Mouse (Mus musculus): ENCODE data around the gene Cog2. TPM values are rescaled to one million over a fixed set of nuclear protein-coding genes. Genes with fewer than 3 reads are reported as not detected.

Gene Cog2
- polyA plus RNA-seq, 1 experiment from 2014 or later: 24.6 TPM

DNA sequence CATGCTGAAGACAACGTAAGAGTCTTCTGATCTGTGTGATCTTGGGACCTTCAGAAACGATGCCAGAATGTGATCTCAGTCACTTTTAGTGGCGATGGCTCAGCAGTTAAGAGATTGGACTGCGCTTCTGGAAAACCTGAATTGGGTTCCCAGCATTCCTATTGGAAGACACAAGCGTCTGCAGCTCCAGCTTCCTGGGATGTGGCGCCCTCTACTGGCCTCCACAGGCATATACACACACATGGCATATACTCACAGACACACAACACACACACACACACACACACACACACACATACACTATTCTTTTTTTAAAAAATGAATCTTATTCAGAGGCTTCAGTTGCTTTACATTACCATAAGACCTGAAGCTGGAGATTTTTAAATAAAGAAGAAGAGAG is 30.8 kb upstream of the Cog2 start:
- H3K4me3 ChIP-seq (ENCODE audit: low read depth, low read length): no peak overlapping the region
- no peak for ATAC-seq (replicated peaks; ENCODE audit: insufficient number of reproducible peaks, low FRiP score, low TSS enrichment)
- WGBS (ENCODE audit: insufficient replicate concordance): 76% methylated on average over 6 of the region's 6 CpGs
- H3K4me1 ChIP-seq (ENCODE audit: control insufficient read depth, insufficient read depth, low read length): no peaks in the 10 kb centered on the region
- H3K4me2 ChIP-seq: no peak overlapping the region
- no peak overlapping the region for H3K27ac ChIP-seq (ENCODE audit: low read depth, low read length)
- H3K9ac ChIP-seq (ENCODE audit: low read depth, low read length): no peak overlapping the region
- no peaks in the 10 kb centered on the region for H3K27me3 ChIP-seq (ENCODE audit: control insufficient read depth, insufficient read depth, low read length)
- no peaks in the 10 kb centered on the region for H3K9me3 ChIP-seq (replicated peaks; ENCODE audit: control insufficient read depth, low read length)
- no peaks in the 10 kb centered on the region for H3K36me3 ChIP-seq (ENCODE audit: control insufficient read depth, insufficient read depth, low read length)

- Histone ChIP-seq H3K9me3 (replicated peaks; ENCODE audit: control insufficient read depth, low read length) (no peaks in the 10 kb centered on the region), H3K4me2 (no peak overlapping the region), H3K36me3 (ENCODE audit: control insufficient read depth, insufficient read depth, low read length) (no peaks in the 10 kb centered on the region), H3K27me3 (ENCODE audit: control insufficient read depth, insufficient read depth, low read length) (no peaks in the 10 kb centered on the region), H3K27ac (ENCODE audit: low read depth, low read length) (no peak overlapping the region), H3K9ac (ENCODE audit: low read depth, low read length) (no peak overlapping the region), H3K4me3 (ENCODE audit: low read depth, low read length) (no peak overlapping the region), H3K4me1 (ENCODE audit: control insufficient read depth, insufficient read depth, low read length) (no peaks in the 10 kb centered on the region)
- 65% methylated on average over 3 of the region's 3 CpGs for WGBS (ENCODE audit: insufficient replicate concordance)
- ATAC-seq (replicated peaks; ENCODE audit: insufficient number of reproducible peaks, low FRiP score, low TSS enrichment): no peak
Observed at GRCm38 (mm10) chr8:124494397-124494796, 26.2 kb upstream of the Cog2 start.

- Histone ChIP-seq H3K4me1 (ENCODE audit: control insufficient read depth, insufficient read depth, low read length) (no peaks in the 10 kb centered on the region), H3K4me2 (no peak overlapping the region), H3K27me3 (ENCODE audit: control insufficient read depth, insufficient read depth, low read length) (no peaks in the 10 kb centered on the region), H3K36me3 (ENCODE audit: control insufficient read depth, insufficient read depth, low read length) (no peaks in the 10 kb centered on the region), H3K9ac (ENCODE audit: low read depth, low read length) (no peak overlapping the region), H3K9me3 (replicated peaks; ENCODE audit: control insufficient read depth, low read length) (no peaks in the 10 kb centered on the region), H3K27ac (ENCODE audit: low read depth, low read length) (no peak overlapping the region), H3K4me3 (ENCODE audit: low read depth, low read length) (no peak overlapping the region)
- WGBS (ENCODE audit: insufficient replicate concordance): 78% methylated on average over 15 of the region's 15 CpGs
- no peak for ATAC-seq (replicated peaks; ENCODE audit: insufficient number of reproducible peaks, low FRiP score, low TSS enrichment)
Observed at GRCm38 (mm10) chr8:124494955-124495354, 25.6 kb upstream of the Cog2 start.

DNA sequence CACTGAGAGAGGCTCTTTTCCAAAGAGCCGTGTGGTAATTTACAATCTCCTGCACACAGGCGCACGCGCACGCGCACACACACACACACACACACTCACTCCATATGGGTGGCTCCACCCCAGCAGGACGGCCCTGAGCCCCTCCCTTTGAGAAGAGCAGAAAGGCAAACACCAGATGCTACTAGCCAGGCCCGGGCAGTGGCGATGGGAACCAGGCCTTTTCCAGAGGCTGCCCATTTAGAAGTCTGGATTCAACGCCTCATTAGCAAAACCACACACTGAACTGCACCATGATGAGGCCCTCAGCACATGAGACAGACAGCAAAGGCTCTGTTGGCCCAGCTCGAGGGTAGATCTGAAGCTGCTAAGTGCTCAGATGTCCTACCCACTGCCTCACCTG is 24.9 kb upstream of the Cog2 start:
- Histone ChIP-seq H3K4me3 (ENCODE audit: low read depth, low read length) (no peak overlapping the region), H3K36me3 (ENCODE audit: control insufficient read depth, insufficient read depth, low read length) (no peaks in the 10 kb centered on the region), H3K27ac (ENCODE audit: low read depth, low read length) (no peak overlapping the region), H3K4me1 (ENCODE audit: control insufficient read depth, insufficient read depth, low read length) (no peaks in the 10 kb centered on the region), H3K9me3 (replicated peaks; ENCODE audit: control insufficient read depth, low read length) (no peaks in the 10 kb centered on the region), H3K9ac (ENCODE audit: low read depth, low read length) (no peak overlapping the region), H3K27me3 (ENCODE audit: control insufficient read depth, insufficient read depth, low read length) (no peaks in the 10 kb centered on the region), H3K4me2 (no peak overlapping the region)
- no peak for ATAC-seq (replicated peaks; ENCODE audit: insufficient number of reproducible peaks, low FRiP score, low TSS enrichment)
- 82% methylated on average over 11 of the region's 11 CpGs for WGBS (ENCODE audit: insufficient replicate concordance)

- WGBS (ENCODE audit: insufficient replicate concordance): 85% methylated on average over 4 of the region's 4 CpGs
- no peak overlapping the region for H3K4me2 ChIP-seq
- no peak for ATAC-seq (replicated peaks; ENCODE audit: insufficient number of reproducible peaks, low FRiP score, low TSS enrichment)
Observed at GRCm38 (mm10) chr8:124496266-124496665, 24.3 kb upstream of the Cog2 start.

DNA sequence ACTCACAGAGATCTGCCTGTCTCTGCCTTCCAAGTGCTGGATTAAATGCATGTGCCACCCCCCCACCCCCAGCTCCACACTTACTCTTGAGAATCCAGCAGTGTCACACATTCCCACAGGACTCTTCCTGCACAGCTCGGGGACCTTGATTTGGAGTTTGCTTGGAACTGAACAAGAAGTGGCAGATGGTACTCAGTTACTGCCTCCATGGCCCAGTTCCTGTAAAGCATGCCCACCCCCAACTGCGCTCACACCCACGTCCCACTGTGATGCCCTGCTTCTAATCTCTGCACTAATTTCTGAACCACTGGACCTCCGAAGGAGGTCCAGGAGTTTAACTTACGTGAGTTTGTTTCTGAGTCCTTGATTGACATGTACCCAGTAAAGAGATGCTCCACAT is 23.7 kb upstream of the Cog2 start:
- 90% methylated on average over 5 of the region's 5 CpGs for WGBS (ENCODE audit: insufficient replicate concordance)
- no peak overlapping the region for H3K9ac ChIP-seq (ENCODE audit: low read depth, low read length)
- no peaks in the 10 kb centered on the region for H3K9me3 ChIP-seq (replicated peaks; ENCODE audit: control insufficient read depth, low read length)
- no peaks in the 10 kb centered on the region for H3K36me3 ChIP-seq (ENCODE audit: control insufficient read depth, insufficient read depth, low read length)
- H3K27me3 ChIP-seq (ENCODE audit: control insufficient read depth, insufficient read depth, low read length): no peaks in the 10 kb centered on the region
- H3K4me3 ChIP-seq (ENCODE audit: low read depth, low read length): no peak overlapping the region
- no peak for ATAC-seq (replicated peaks; ENCODE audit: insufficient number of reproducible peaks, low FRiP score, low TSS enrichment)
- H3K4me2 ChIP-seq: no peak overlapping the region
- no peaks in the 10 kb centered on the region for H3K4me1 ChIP-seq (ENCODE audit: control insufficient read depth, insufficient read depth, low read length)
- H3K27ac ChIP-seq (ENCODE audit: low read depth, low read length): no peak overlapping the region

More at GRCm38 (mm10) chr8:124496266-124496665, 24.3 kb upstream of the Cog2 start:
- Histone ChIP-seq H3K36me3 (ENCODE audit: control insufficient read depth, insufficient read depth, low read length) (no peaks in the 10 kb centered on the region), H3K9me3 (replicated peaks; ENCODE audit: control insufficient read depth, low read length) (no peaks in the 10 kb centered on the region), H3K9ac (ENCODE audit: low read depth, low read length) (no peak overlapping the region), H3K4me1 (ENCODE audit: control insufficient read depth, insufficient read depth, low read length) (no peaks in the 10 kb centered on the region), H3K27me3 (ENCODE audit: control insufficient read depth, insufficient read depth, low read length) (no peaks in the 10 kb centered on the region), H3K27ac (ENCODE audit: low read depth, low read length) (no peak overlapping the region), H3K4me3 (ENCODE audit: low read depth, low read length) (no peak overlapping the region)

DNA sequence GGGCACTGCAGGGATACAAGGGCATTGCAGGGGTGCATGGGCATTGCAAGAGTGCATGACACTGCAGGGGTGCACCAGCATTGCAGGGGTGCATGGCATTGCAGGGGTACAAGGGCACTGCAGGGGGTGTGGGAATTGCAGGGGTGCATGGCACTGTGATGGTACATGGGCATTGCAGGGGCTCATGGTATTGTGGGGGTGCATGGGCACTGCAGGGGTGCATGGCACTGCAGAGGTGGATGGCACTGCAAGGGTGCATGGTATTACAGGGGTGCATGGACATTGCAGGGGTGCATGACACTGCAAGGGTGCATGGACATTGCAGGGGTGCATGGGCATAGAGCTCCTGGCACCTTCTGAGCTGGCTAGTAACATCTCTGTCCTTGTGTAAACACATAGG is 22.2 kb upstream of the Cog2 start:
- Histone ChIP-seq H3K9me3 (replicated peaks; ENCODE audit: control insufficient read depth, low read length) (no peaks in the 10 kb centered on the region), H3K36me3 (ENCODE audit: control insufficient read depth, insufficient read depth, low read length) (no peaks in the 10 kb centered on the region), H3K4me2 (no peak overlapping the region), H3K27me3 (ENCODE audit: control insufficient read depth, insufficient read depth, low read length) (no peaks in the 10 kb centered on the region), H3K4me1 (ENCODE audit: control insufficient read depth, insufficient read depth, low read length) (no peaks in the 10 kb centered on the region), H3K9ac (ENCODE audit: low read depth, low read length) (no peak overlapping the region), H3K4me3 (ENCODE audit: low read depth, low read length) (no peak overlapping the region), H3K27ac (ENCODE audit: low read depth, low read length) (no peak overlapping the region)
- no peak for ATAC-seq (replicated peaks; ENCODE audit: insufficient number of reproducible peaks, low FRiP score, low TSS enrichment)

- Histone ChIP-seq H3K27ac (ENCODE audit: low read depth, low read length) (no peak overlapping the region), H3K4me3 (ENCODE audit: low read depth, low read length) (no peak overlapping the region), H3K4me2 (no peak overlapping the region), H3K27me3 (ENCODE audit: control insufficient read depth, insufficient read depth, low read length) (no peaks in the 10 kb centered on the region), H3K4me1 (ENCODE audit: control insufficient read depth, insufficient read depth, low read length) (no peaks in the 10 kb centered on the region), H3K36me3 (ENCODE audit: control insufficient read depth, insufficient read depth, low read length) (no peaks in the 10 kb centered on the region), H3K9ac (ENCODE audit: low read depth, low read length) (no peak overlapping the region), H3K9me3 (replicated peaks; ENCODE audit: control insufficient read depth, low read length) (0 out of 2 replicates have a peak, but pooled peaks cover 4% of the 10 kb centered on the region)
- 45% methylated on average over 7 of the region's 7 CpGs for WGBS (ENCODE audit: insufficient replicate concordance)
- ATAC-seq (replicated peaks; ENCODE audit: insufficient number of reproducible peaks, low FRiP score, low TSS enrichment): no peak
Observed at GRCm38 (mm10) chr8:124499236-124499937, 21.2 kb upstream of the Cog2 start.

- Histone ChIP-seq H3K36me3 (ENCODE audit: control insufficient read depth, insufficient read depth, low read length) (no peaks in the 10 kb centered on the region), H3K4me3 (ENCODE audit: low read depth, low read length) (no peak overlapping the region), H3K27ac (ENCODE audit: low read depth, low read length) (no peak overlapping the region), H3K27me3 (ENCODE audit: control insufficient read depth, insufficient read depth, low read length) (no peaks in the 10 kb centered on the region), H3K9me3 (replicated peaks; ENCODE audit: control insufficient read depth, low read length) (0 out of 2 replicates have a peak, but pooled peaks cover 4% of the 10 kb centered on the region), H3K9ac (ENCODE audit: low read depth, low read length) (no peak overlapping the region), H3K4me2 (no peak overlapping the region), H3K4me1 (ENCODE audit: control insufficient read depth, insufficient read depth, low read length) (no peaks in the 10 kb centered on the region)
- no peak for ATAC-seq (replicated peaks; ENCODE audit: insufficient number of reproducible peaks, low FRiP score, low TSS enrichment)
- 73% methylated on average over 5 of the region's 5 CpGs for WGBS (ENCODE audit: insufficient replicate concordance)
Observed at GRCm38 (mm10) chr8:124499938-124500239, 20.7 kb upstream of the Cog2 start.

Data from heart, embryonic 11.5 days (tissue).